Mouse (Mus musculus): ENCODE results near the gene Man1c1.

DNA sequence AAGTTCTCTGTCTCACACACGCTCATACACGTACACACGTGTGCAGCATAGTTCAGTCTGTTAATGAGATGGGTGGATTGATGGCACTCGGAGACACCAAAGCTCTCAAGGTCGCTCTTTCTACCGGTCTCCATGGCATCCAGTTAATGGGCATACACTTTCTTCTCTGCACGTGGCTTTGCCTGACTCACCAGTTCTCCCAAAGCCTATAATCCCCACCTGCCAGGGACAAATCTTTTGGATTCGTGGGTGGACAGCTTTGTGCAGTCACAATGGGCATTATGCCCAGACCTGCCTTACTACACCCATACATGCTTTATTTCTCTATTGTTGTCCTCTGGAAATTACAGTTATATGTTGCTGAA lies 168.3 kb downstream of the Man1c1 start:
- no peak for TF ChIP-seq CTCF (IDR thresholded peaks at IDR 0.05; ENCODE audit: borderline replicate concordance, insufficient read depth, low read length)
- 0 out of 2 replicates have a peak, but pooled peaks have one; percentile 18 for TF ChIP-seq POLR2A (IDR thresholded peaks at IDR 0.05; ENCODE audit: low read depth, low read length)
